8 mouse cellular contexts compared by ENCODE assay signal in the genomic region with DNA sequence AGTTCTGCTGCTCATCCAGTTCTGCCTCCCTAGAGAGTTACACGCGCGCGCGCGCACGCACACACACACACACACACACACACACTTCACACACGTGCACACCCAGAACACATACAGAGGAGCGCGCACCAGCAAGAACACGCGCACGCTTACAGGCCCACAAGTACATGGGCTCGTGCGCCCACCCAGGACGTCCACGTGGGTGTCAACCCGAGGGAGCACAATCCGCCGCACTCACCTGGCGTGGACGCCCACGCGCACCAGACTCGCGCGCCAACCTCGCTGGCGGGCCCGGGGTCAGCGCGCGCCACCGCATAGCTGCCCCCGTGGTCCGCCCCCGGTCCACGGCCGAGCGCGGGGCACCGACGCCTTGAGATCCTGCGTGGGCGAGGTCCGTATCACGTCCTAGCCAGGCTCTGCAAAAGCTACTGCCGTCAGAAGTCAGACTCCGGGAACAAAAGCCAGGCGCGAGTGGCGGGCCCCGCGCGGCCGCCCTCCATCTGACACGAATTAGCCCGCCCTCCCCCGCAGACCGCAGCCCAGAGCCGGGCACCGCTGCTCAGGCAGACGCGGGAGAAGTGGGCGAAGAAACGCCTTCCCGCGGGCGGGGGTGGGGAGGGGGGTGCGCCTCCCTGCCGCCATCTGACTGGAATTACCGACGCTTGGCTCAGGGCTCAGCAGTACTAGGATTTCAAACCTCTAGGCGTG. TPM values are rescaled to one million over a fixed set of nuclear protein-coding genes. Genes with fewer than 3 reads are reported as not detected.
DNase-seq lines count a peak whose midpoint lies in the region; ATAC-seq lines count a peak whose summit lies in the region.

No protein-coding gene starts in this region.

- H3K9ac ChIP-seq in liver, embryonic 12.5 days, result peak overlapping the region; percentile 61
- H3K9ac ChIP-seq in neural tube, embryonic 15.5 days (replicated peaks), result peak overlapping the region; percentile 81

- peak; percentile 56 for DNase-seq in layer of hippocampus, adult 11-12 months (ENCODE audit: low spot score)
- no peak for DNase-seq in layer of hippocampus, adult 9-10 months (ENCODE audit: low spot score)
- DNase-seq in embryo, embryonic 11.5 days (ENCODE audit: low read depth, low spot score), result peak; percentile 67
- peak; percentile 33 to 49 for DNase-seq in heart, adult 9 months (ENCODE audit: low spot score in 2 of 2)
- peak; percentile 68 for DNase-seq in kidney, postnatal 10 days
- peak; percentile 47 for DNase-seq in yolk sac, embryonic 10.5 days (ENCODE audit: low spot score)

- WGBS in liver, embryonic 12.5 days (ENCODE audit: insufficient replicate concordance), result 2% methylated on average over 74 of the region's 74 CpGs
- under 1% methylated on average over 59 of the region's 74 CpGs for WGBS in neural tube, embryonic 15.5 days

- H3K36me3 ChIP-seq in liver, embryonic 12.5 days, result no peaks in the 10 kb centered on the region
- H3K36me3 ChIP-seq in neural tube, embryonic 15.5 days, result no peaks in the 10 kb centered on the region

- H3K4me1 ChIP-seq in liver, embryonic 12.5 days, result peaks cover 17% of the 10 kb centered on the region
- peaks cover 42% of the 10 kb centered on the region for H3K4me1 ChIP-seq in neural tube, embryonic 15.5 days

- H3K27ac ChIP-seq in liver, embryonic 12.5 days, result peak overlapping the region; percentile 25; the same call in 1 of the 2 replicates
- H3K27ac ChIP-seq in neural tube, embryonic 15.5 days (replicated peaks), result peak overlapping the region; percentile 66

- peak overlapping the region; percentile 61 for H3K4me3 ChIP-seq in liver, embryonic 12.5 days
- peak overlapping the region; percentile 76 for H3K4me3 ChIP-seq in neural tube, embryonic 15.5 days (replicated peaks)

- ATAC-seq in liver, embryonic 12.5 days, result peak; percentile 34; the same call in 1 of the 2 replicates
- ATAC-seq in neural tube, embryonic 15.5 days (ENCODE audit: low FRiP score), result peak; percentile 81

- peak overlapping the region; percentile 80 for H3K4me2 ChIP-seq in liver, embryonic 12.5 days
- H3K4me2 ChIP-seq in neural tube, embryonic 15.5 days, result peak overlapping the region; percentile 98

- no peaks in the 10 kb centered on the region for H3K9me3 ChIP-seq in liver, embryonic 12.5 days (replicated peaks)
- no peaks in the 10 kb centered on the region for H3K9me3 ChIP-seq in neural tube, embryonic 15.5 days (replicated peaks)

- H3K27me3 ChIP-seq in liver, embryonic 12.5 days (replicated peaks), result peaks cover 47% of the 10 kb centered on the region
- H3K27me3 ChIP-seq in neural tube, embryonic 15.5 days (replicated peaks), result peaks cover 7% of the 10 kb centered on the region; the same call in 1 of the 2 replicates

RNA-seq across cellular contexts. Expression of a gene that starts 40.0 kb away (rescaled TPM):
- 6.7 and 7.3 TPM in 2 replicates for polyA plus RNA-seq in liver, embryonic 12.5 days (2016; fragmentation: Nextera tagmentation; extraction: Ambion mirVana)
- 7.6 and 11.1 TPM in 2 replicates for polyA plus RNA-seq in neural tube, embryonic 15.5 days (2015; fragmentation: Nextera tagmentation; extraction: Ambion mirVana)
